Mouse (Mus musculus) ES-Bruce4 (cell line): ENCODE data around the gene Rbl2.

Experiments
- CTCF ChIP-seq: IDR thresholded peaks from one replicate; pipeline ENCODE4 v1.8.1; 2011; ENCODE audit warnings: low read depth, low read length
- POLR2A ChIP-seq: IDR thresholded peaks from one replicate; pipeline ENCODE4 v1.8.1; 2011; ENCODE audit warnings: low read length; ENCODE audit not compliant: insufficient read depth

GRCm38 (mm10) chr8:91077077-91077867 is 7.4 kb downstream of the Rbl2 start:
- TF ChIP-seq CTCF (no peak), POLR2A (no peak)
